Mouse (Mus musculus): Measurements from ENCODE around the gene Timm10b. TPM values are rescaled to one million over a fixed set of nuclear protein-coding genes. Genes with fewer than 3 reads are reported as not detected.

The Timm10b gene
- polyA plus RNA-seq (2012; ENCODE audit: low replicate concordance) = 182 and 273 TPM in 2 replicates

DNA sequence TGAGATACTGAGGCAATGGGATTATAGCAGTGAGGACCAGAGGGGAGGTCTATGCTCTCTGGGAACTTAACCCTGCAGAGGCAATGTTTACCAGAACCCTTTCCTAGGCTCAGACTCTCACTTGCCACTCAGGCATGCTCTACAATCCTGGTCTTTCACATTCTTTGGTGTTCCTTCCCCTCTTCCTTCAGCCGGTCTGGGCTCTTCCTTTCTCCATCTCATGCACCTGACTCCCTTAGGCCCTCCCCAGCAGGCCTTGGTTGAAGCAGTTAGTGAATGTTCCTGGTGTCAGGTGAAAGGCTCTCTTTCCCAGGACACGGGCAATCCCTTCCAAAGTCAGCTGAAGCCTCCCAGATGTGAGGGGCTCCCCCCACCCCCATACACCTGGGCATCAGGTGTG is at the start of gene Timm10b:
Gene Timm10b (plus strand): TSS at position 301 of the 400 bp plus-strand sequence.

DNA sequence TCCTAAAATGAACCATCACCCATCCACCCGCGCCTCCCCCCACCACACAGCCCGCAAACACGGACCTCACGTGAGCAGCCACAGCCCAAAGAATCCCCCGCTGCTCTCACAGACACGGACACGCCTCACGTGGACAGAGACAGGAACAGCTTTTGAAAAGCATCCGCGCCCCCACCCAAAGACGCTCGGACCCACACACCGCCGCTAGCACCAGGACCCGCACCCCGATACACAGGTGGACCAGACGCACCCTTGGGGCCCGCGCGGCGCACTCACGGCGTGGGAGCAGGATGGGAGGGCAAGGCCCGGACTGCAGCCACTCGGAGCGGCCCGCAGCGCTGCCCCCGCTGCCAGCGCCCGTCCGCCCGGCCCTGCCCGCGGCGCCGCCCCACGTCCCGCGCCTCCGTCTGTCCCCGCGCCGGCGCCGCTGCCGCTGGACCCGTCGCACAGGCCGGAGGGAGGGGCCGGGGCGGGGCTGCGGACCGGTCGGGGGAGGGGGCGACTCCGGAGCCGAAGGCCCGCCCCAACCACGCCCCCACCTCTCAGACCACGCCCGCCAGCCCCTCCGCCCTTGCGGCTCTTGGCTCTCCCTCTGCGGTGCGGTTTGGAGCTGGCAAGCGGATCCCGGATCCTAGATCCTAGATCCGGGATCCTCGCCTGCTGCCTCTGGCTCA is 6.6 kb upstream of the Timm10b start, which contains the start of gene Trim3:
Gene Trim3 (minus strand): TSS at position 445 of the 674 bp plus-strand sequence.

DNA sequence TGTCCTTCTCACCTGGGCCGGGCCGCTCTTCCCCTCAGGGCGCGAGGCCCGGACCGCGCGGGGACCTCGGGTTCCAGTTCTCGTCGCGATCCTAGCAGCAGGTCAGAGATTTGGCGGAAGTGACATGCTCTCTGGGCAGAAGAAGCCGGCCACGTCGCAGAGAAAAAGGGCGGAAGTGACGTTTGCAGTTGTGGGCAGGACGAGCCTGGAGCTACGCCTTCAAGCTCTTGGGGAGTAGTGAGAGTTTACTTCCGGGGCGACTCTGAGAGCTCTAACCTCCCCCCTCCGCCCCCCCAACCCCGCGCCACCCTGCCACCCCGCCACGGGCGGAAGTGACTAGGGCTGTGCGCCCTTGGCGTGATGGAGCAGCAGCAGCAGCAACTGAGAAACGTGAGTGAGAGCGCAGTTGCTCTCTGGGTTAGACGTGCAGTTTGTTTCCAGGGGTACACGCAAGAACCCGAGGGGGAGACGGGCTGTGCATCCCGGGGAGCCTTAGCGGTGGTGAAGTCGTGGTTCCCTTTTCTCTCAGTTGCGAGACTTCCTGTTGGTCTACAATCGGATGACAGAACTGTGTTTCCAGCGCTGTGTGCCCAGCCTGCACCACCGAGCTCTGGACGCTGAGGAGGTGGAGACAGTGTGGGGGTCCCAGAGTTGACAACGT is 507 bp downstream of the Timm10b start, which contains the start of the genes Arfip2 and Gm45799:
Gene Arfip2 (minus strand): TSS at position 184 of the 661 bp plus-strand sequence.
Gene Gm45799 (plus strand): TSS at position 320 of the 661 bp plus-strand sequence.

DNA sequence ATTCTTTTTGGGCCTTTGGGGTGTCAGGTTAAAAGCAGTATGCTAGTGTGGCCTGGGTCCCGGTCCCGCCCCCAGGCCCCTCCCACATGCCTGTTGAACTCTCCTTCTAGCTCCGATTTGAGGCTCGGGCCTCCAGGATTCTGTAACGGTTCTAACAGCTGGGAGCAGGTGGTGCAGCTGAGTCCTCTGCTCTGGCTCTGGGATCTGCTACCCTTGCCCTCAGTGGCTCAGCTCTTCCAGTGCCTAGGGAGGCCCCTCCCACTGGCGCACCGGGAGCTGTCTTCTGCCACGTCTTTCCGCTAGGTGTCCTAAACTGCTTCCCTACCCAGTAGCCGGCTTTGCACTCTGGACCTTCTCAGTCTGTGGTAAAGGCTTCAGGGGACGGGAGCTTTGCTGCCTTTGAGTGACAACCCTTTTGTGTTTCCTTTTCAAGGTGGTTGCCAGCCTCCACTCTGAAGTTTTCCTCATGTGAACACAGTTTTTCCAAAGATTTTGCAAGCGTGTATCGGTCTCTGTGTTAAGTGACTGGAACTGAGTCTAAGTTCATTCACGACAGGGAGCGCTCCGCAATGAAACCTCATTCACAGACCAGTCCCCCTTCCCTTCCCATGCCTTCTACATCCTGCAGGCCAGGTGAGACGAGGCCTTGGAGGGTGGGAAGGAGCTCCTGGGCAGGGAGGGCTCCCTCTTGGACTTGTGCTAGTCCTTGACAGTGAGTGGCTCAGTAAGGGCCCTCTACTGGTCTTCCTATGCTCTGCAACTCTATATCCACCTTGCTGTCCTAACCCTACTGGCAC is 11.0 kb downstream of the Timm10b start, which contains the start of gene Dnhd1:
Gene Dnhd1 (plus strand): TSS at position 189 of the 797 bp plus-strand sequence.

Other genes with a start within 250 kb of the Timm10b start
- gene Fam160a2, start 240.0 kb upstream of the Timm10b start, polyA plus RNA-seq (2012; ENCODE audit: low replicate concordance) = 65.0 and 67.0 TPM in 2 replicates
- not detected in 2 replicates for gene Cnga4, start 235.5 kb upstream of the Timm10b start, polyA plus RNA-seq (2012; ENCODE audit: low replicate concordance)
- gene Cckbr, start 214.3 kb upstream of the Timm10b start, polyA plus RNA-seq (2012; ENCODE audit: low replicate concordance) = 0.07 TPM in 1 of 2 replicates, not detected in the other
- gene Cavin3, start 157.8 kb upstream of the Timm10b start, polyA plus RNA-seq (2012; ENCODE audit: low replicate concordance) = 3.8 and 5.3 TPM in 2 replicates
- 18.1 and 38.9 TPM in 2 replicates for gene Smpd1, start 85.7 kb upstream of the Timm10b start, polyA plus RNA-seq (2012; ENCODE audit: low replicate concordance)
- 0.97 and 1.3 TPM in 2 replicates for gene Apbb1, start 58.4 kb upstream of the Timm10b start, polyA plus RNA-seq (2012; ENCODE audit: low replicate concordance)
- gene Hpx, start 39.9 kb upstream of the Timm10b start, polyA plus RNA-seq (2012; ENCODE audit: low replicate concordance) = not detected in 2 replicates
- gene Trim3, start 6.5 kb upstream of the Timm10b start, polyA plus RNA-seq (2012; ENCODE audit: low replicate concordance) = 5.6 and 6.8 TPM in 2 replicates
- 56.0 and 57.5 TPM in 2 replicates for gene Arfip2, start 360 bp downstream of the Timm10b start, polyA plus RNA-seq (2012; ENCODE audit: low replicate concordance)
- 9.1 and 148 TPM in 2 replicates for gene Gm45799, start 496 bp downstream of the Timm10b start, polyA plus RNA-seq (2012; ENCODE audit: low replicate concordance)
- 0.07 and 0.25 TPM in 2 replicates for gene Dnhd1, start 10.8 kb downstream of the Timm10b start, polyA plus RNA-seq (2012; ENCODE audit: low replicate concordance)
- gene Ilk, start 96.5 kb downstream of the Timm10b start, polyA plus RNA-seq (2012; ENCODE audit: low replicate concordance) = 26.6 and 31.7 TPM in 2 replicates
- gene Rrp8, start 97.3 kb downstream of the Timm10b start, polyA plus RNA-seq (2012; ENCODE audit: low replicate concordance) = 29.3 and 52.2 TPM in 2 replicates
- 229 and 336 TPM in 2 replicates for gene Taf10, start 104.3 kb downstream of the Timm10b start, polyA plus RNA-seq (2012; ENCODE audit: low replicate concordance)
- 35.8 and 58.7 TPM in 2 replicates for gene Tpp1, start 112.2 kb downstream of the Timm10b start, polyA plus RNA-seq (2012; ENCODE audit: low replicate concordance)
- 0.41 and 1.3 TPM in 2 replicates for gene Dchs1, start 147.6 kb downstream of the Timm10b start, polyA plus RNA-seq (2012; ENCODE audit: low replicate concordance)
- 68.8 and 108 TPM in 2 replicates for gene Mrpl17, start 171.0 kb downstream of the Timm10b start, polyA plus RNA-seq (2012; ENCODE audit: low replicate concordance)

All from leukemia stem cell, adult 10-12 weeks (primary cell).